Mouse (Mus musculus) CH12.LX (cell line): ENCODE results near the gene Acer3. TPM values are rescaled to one million over a fixed set of nuclear protein-coding genes. Genes with fewer than 3 reads are reported as not detected.

Source experiments
- DNase-seq: peaks from one replicate; pipeline ENCODE4 v3.0.0-alpha.2; 2013; ENCODE audit errors: extremely low read depth
- H3K27ac ChIP-seq: 2 replicates; pipeline ENCODE4 v1.5.1; 2012; ENCODE audit warnings: low read depth, mild to moderate bottlenecking, control low read depth, moderate library complexity; ENCODE audit not compliant: insufficient read depth
- H3K27me3 ChIP-seq: replicated peaks from 2 replicates; pipeline ENCODE3; 2012; ENCODE audit warnings: inconsistent platforms
- H3K36me3 ChIP-seq, 2 experiments: replicated peaks in 1 of 2; 2 replicates each; pipeline versions ENCODE3 to v1.6.1; 2012; ENCODE audit warnings: inconsistent platforms in 1 of 2, low read length in 1 of 2, mild to moderate bottlenecking in 1 of 2, mixed read lengths in 1 of 2, moderate library complexity in 1 of 2; ENCODE audit not compliant: control insufficient read depth in 1 of 2, insufficient read depth in 1 of 2
- H3K4me1 ChIP-seq, 2 experiments: 2 replicates each; pipeline ENCODE4 v1.6.1; 2012; ENCODE audit warnings: inconsistent platforms in 1 of 2, moderate library complexity in 1 of 2; ENCODE audit not compliant: insufficient read depth in 2 of 2, control insufficient read depth in 1 of 2
- H3K4me2 ChIP-seq: 2 replicates; pipeline ENCODE4 v1.6.1; 2012; ENCODE audit warnings: low read depth, mild to moderate bottlenecking, control low read depth; ENCODE audit not compliant: poor library complexity, insufficient read depth, severe bottlenecking
- H3K4me3 ChIP-seq, 3 experiments: fragments of 150-350 bp in 1 of 3; sonication (generic) in 1 of 3; replicated peaks in 1 of 3; 2 replicates each; pipeline versions ENCODE3 to v1.5.1; 2011 to 2012; ENCODE audit warnings: low read depth in 2 of 3, low read length in 2 of 3, mild to moderate bottlenecking in 2 of 3, moderate library complexity in 2 of 3, control low read depth in 1 of 3, improper control_type of control experiment in 1 of 3, inconsistent platforms in 1 of 3, mixed read lengths in 1 of 3; ENCODE audit not compliant: poor library complexity in 1 of 3
- H3K79me2 ChIP-seq: replicated peaks from 2 replicates; pipeline ENCODE4 v1.6.1; 2012; ENCODE audit warnings: mild to moderate bottlenecking, moderate library complexity; ENCODE audit not compliant: control insufficient read depth, poor library complexity, insufficient read depth, severe bottlenecking; ENCODE audit errors: extremely low read depth
- H3K9ac ChIP-seq: 2 replicates; pipeline ENCODE4 v1.6.1; 2012; ENCODE audit warnings: low read depth, mild to moderate bottlenecking, control low read depth, moderate library complexity; ENCODE audit not compliant: insufficient read depth
- H3K9me3 ChIP-seq: replicated peaks from 2 replicates; pipeline ENCODE3; 2012; ENCODE audit warnings: low read length, inconsistent platforms, mixed read lengths
- BHLHE40 ChIP-seq: IDR thresholded peaks from 2 replicates; pipeline ENCODE4 v1.6.1; 2011; ENCODE audit warnings: mild to moderate bottlenecking, low read depth, low read length, improper control_type of control experiment
- EP300 ChIP-seq: IDR thresholded peaks from 2 replicates; pipeline ENCODE4 v1.6.1; 2011; ENCODE audit warnings: low read length, improper control_type of control experiment
- HCFC1 ChIP-seq: IDR thresholded peaks from 2 replicates; pipeline ENCODE4 v1.6.1; 2012; ENCODE audit warnings: low read depth, mild to moderate bottlenecking, inconsistent platforms, low read length, improper control_type of control experiment
- JUN ChIP-seq: IDR thresholded peaks from 2 replicates; pipeline ENCODE4 v1.6.1; 2011; ENCODE audit warnings: low read depth, mild to moderate bottlenecking, low read length, improper control_type of control experiment, moderate library complexity; ENCODE audit not compliant: insufficient read depth
- JUND ChIP-seq: conservative IDR thresholded peaks from 2 replicates; pipeline ENCODE4 v1.6.1; 2011; ENCODE audit warnings: low read depth, low read length, improper control_type of control experiment
- MAFK ChIP-seq: IDR thresholded peaks from 2 replicates; pipeline ENCODE4 v1.6.1; 2011; ENCODE audit warnings: low read length, improper control_type of control experiment; ENCODE audit not compliant: insufficient replicate concordance
- MAX ChIP-seq: IDR thresholded peaks from 2 replicates; pipeline ENCODE4 v1.6.1; 2011; ENCODE audit warnings: low read length, improper control_type of control experiment
- MAZ ChIP-seq: IDR thresholded peaks from 2 replicates; pipeline ENCODE4 v1.6.1; 2012; ENCODE audit warnings: low read depth, mild to moderate bottlenecking, inconsistent platforms, low read length, improper control_type of control experiment, moderate library complexity
- MXI1 ChIP-seq: IDR thresholded peaks from 2 replicates; pipeline ENCODE4 v1.6.1; 2011; ENCODE audit warnings: mild to moderate bottlenecking, low read depth, low read length, improper control_type of control experiment
- NELFE ChIP-seq: IDR thresholded peaks from 2 replicates; pipeline ENCODE4 v1.6.1; 2011; ENCODE audit warnings: low read depth, low read length, improper control_type of control experiment
- PAX5 ChIP-seq: IDR thresholded peaks from 2 replicates; pipeline ENCODE4 v1.6.1; 2012; ENCODE audit warnings: low read length, inconsistent platforms, mixed read lengths
- POLR2A ChIP-seq: IDR thresholded peaks from 2 replicates; pipeline ENCODE4 v1.6.1; 2011; ENCODE audit warnings: low read depth, mild to moderate bottlenecking, improper control_type of control experiment, low read length
- RAD21 ChIP-seq: IDR thresholded peaks from 2 replicates; pipeline ENCODE4 v1.6.1; 2011; ENCODE audit warnings: low read depth, mild to moderate bottlenecking, low read length, improper control_type of control experiment, moderate library complexity
- SMC3 ChIP-seq: IDR thresholded peaks from 2 replicates; pipeline ENCODE4 v1.6.1; 2011; ENCODE audit warnings: low read depth, low read length, improper control_type of control experiment
- TBP ChIP-seq: conservative IDR thresholded peaks from 2 replicates; pipeline ENCODE4 v1.6.1; 2011; ENCODE audit warnings: low read depth, low read length, improper control_type of control experiment
- USF2 ChIP-seq: conservative IDR thresholded peaks from 2 replicates; pipeline ENCODE4 v1.6.1; 2011; ENCODE audit warnings: low read depth, low read length, improper control_type of control experiment
- ZC3H11A ChIP-seq: IDR thresholded peaks from 2 replicates; pipeline ENCODE4 v1.6.1; 2012; ENCODE audit warnings: low read depth, mild to moderate bottlenecking, inconsistent platforms, low read length, improper control_type of control experiment
- dilution Hi-C: fragments of 300-500 bp; cut with MboI; formaldehyde crosslinking; loops from 2 replicates; pipeline ENCODE4 v1.14.3; 2020; ENCODE audit warnings: low sequenced_read_pairs; ENCODE audit not compliant: extremely low pct_unique_long_range_greater_than_20kb, extremely low pct_ligation_motif_present
- in situ Hi-C: fragments of 300-500 bp; cut with MboI; formaldehyde crosslinking; loops from 3 replicates; pipeline ENCODE4 v1.14.3; 2019; ENCODE audit warnings: low sequenced_read_pairs, low pct_ligation_motif_present, low pct_unique_long_range_greater_than_20kb, mixed read lengths
- polyA plus RNA-seq: library from polyadenylated mRNA; unstranded; fragments of >175 nt; gene quantifications from 2 replicates; pipeline ENCODE4 v1.2.1, GENCODE M21; 2012; ENCODE audit warnings: low read depth; ENCODE audit not compliant: insufficient read length
- total RNA-seq, 2 experiments: library from RNA; depleted of rRNA; stranded (reverse); fragments of 300-350 nt in 1 of 2; fragments of >200 nt in 1 of 2; gene quantifications; 2 replicates each; pipeline ENCODE4 v1.2.3; 2012 to 2014

Gene Acer3
- total and polyA plus RNA-seq, 3 experiments = 10.7 to 16.6 (median 14.4) TPM

- H3K4me3 ChIP-seq = no peak overlapping the region
- no peak for DNase-seq
- H3K27me3 ChIP-seq = peaks cover 24% of the 10 kb centered on the region
- H3K79me2 ChIP-seq = no peaks in the 10 kb centered on the region
- peaks cover 2 to 16% of the 10 kb centered on the region in 2 experiments; a peak in 3 of 4 replicates for H3K4me1 ChIP-seq
- no peak overlapping the region for H3K27ac ChIP-seq
- no peak for TF ChIP-seq MXI1
- no peak for TF ChIP-seq BHLHE40
- no peak for TF ChIP-seq POLR2A
- no peak for TF ChIP-seq ZC3H11A
- TF ChIP-seq USF2 = no peak
- no peak for TF ChIP-seq JUND
- TF ChIP-seq MAZ = no peak
- in situ Hi-C loops (loop anchor here (25.0 kb wide), 1 partner anchor 265 kb away; the partner anchor contains the start of gene Gucy2d), dilution Hi-C loops (no loop called here)
- no peak overlapping the region for H3K4me2 ChIP-seq
- H3K9ac ChIP-seq = no peak overlapping the region
- H3K9me3 ChIP-seq = no peaks in the 10 kb centered on the region
- H3K36me3 ChIP-seq = no peaks in the 10 kb centered on the region
Observed at GRCm38 (mm10) chr7:98172661-98173060, 148.3 kb downstream of the Acer3 start.

GRCm38 (mm10) chr7:98171141-98172073 is 149.6 kb downstream of the Acer3 start:
- no peak overlapping the region for H3K9ac ChIP-seq
- no peaks in the 10 kb centered on the region for H3K9me3 ChIP-seq
- H3K27ac ChIP-seq = no peak overlapping the region
- dilution Hi-C loops (no loop called here), in situ Hi-C loops (loop anchor here (25.0 kb wide), 1 partner anchor 266 kb away; the partner anchor contains the start of gene Gucy2d)
- no peaks in the 10 kb centered on the region for H3K36me3 ChIP-seq
- peaks cover 16% of the 10 kb centered on the region for H3K27me3 ChIP-seq
- H3K4me1 ChIP-seq = peaks cover 2 to 5% of the 10 kb centered on the region in 2 experiments; a peak in 3 of 4 replicates
- no peak for DNase-seq
- no peaks in the 10 kb centered on the region for H3K79me2 ChIP-seq
- H3K4me3 ChIP-seq = no peak overlapping the region
- no peak overlapping the region for H3K4me2 ChIP-seq
- no peak for TF ChIP-seq PAX5
- TF ChIP-seq TBP = no peak
- TF ChIP-seq BHLHE40 = no peak
- no peak for TF ChIP-seq SMC3
- no peak for TF ChIP-seq HCFC1
- TF ChIP-seq MAFK = no peak
- TF ChIP-seq EP300 = no peak
- no peak for TF ChIP-seq NELFE
- no peak for TF ChIP-seq JUN
- no peak for TF ChIP-seq RAD21
- no peak for TF ChIP-seq MAX
